Mouse (Mus musculus) ovary, postnatal 14 days (tissue): ENCODE results near the gene Frmd5.

Experiments
- DNase-seq: peaks from one replicate; pipeline ENCODE4 v3.0.0; 2022; ENCODE audit warnings: low spot score

The Frmd5 gene

GRCm38 (mm10) chr2:121620582-121621261, 186.2 kb downstream of the Frmd5 start:
- no peak for DNase-seq

GRCm38 (mm10) chr2:121615199-121615559, 191.7 kb downstream of the Frmd5 start:
- DNase-seq: no peak

- DNase-seq: no peak
Observed at GRCm38 (mm10) chr2:121614483-121615198, 192.2 kb downstream of the Frmd5 start.

GRCm38 (mm10) chr2:121612112-121612511, 194.8 kb downstream of the Frmd5 start:
- no peak for DNase-seq

GRCm38 (mm10) chr2:121610008-121610884, 196.6 kb downstream of the Frmd5 start:
- DNase-seq: no peak

GRCm38 (mm10) chr2:121609141-121609724, 197.7 kb downstream of the Frmd5 start:
- no peak for DNase-seq

GRCm38 (mm10) chr2:121602397-121602796, 204.5 kb downstream of the Frmd5 start:
- DNase-seq: no peak

- DNase-seq: no peak
Observed at GRCm38 (mm10) chr2:121601543-121601942, 205.3 kb downstream of the Frmd5 start.

GRCm38 (mm10) chr2:121600736-121601135, 206.2 kb downstream of the Frmd5 start:
- DNase-seq: no peak

GRCm38 (mm10) chr2:121598249-121598648, 208.6 kb downstream of the Frmd5 start:
- DNase-seq: no peak

GRCm38 (mm10) chr2:121596621-121597020, 210.3 kb downstream of the Frmd5 start:
- DNase-seq: no peak

GRCm38 (mm10) chr2:121594660-121595291, 212.1 kb downstream of the Frmd5 start:
- no peak for DNase-seq

GRCm38 (mm10) chr2:121594131-121594530, 212.8 kb downstream of the Frmd5 start:
- no peak for DNase-seq

- no peak for DNase-seq
Observed at GRCm38 (mm10) chr2:121588309-121588694, 218.6 kb downstream of the Frmd5 start.

GRCm38 (mm10) chr2:121587523-121588308, 219.2 kb downstream of the Frmd5 start:
- DNase-seq: no peak

GRCm38 (mm10) chr2:121584705-121585104, 222.2 kb downstream of the Frmd5 start:
- no peak for DNase-seq

GRCm38 (mm10) chr2:121583468-121584116, 223.3 kb downstream of the Frmd5 start:
- no peak for DNase-seq

GRCm38 (mm10) chr2:121582809-121583376, 224.0 kb downstream of the Frmd5 start:
- DNase-seq: no peak

GRCm38 (mm10) chr2:121575741-121576201, 231.1 kb downstream of the Frmd5 start:
- DNase-seq: no peak

- no peak for DNase-seq
Observed at GRCm38 (mm10) chr2:121574066-121574630, 232.7 kb downstream of the Frmd5 start.
